Mouse (Mus musculus): ENCODE results near the gene Wdr76. TPM values are rescaled to one million over a fixed set of nuclear protein-coding genes. Genes with fewer than 3 reads are reported as not detected.
"Not testable (repeated sequence)": the region's sequence is repeated elsewhere in the genome, so short reads cannot be mapped to it uniquely, and the experiment has no call there.

The Wdr76 gene
- total and polyA plus RNA-seq, 2 experiments from 2014 or later, result 1.5 to 5.1 TPM

DNA sequence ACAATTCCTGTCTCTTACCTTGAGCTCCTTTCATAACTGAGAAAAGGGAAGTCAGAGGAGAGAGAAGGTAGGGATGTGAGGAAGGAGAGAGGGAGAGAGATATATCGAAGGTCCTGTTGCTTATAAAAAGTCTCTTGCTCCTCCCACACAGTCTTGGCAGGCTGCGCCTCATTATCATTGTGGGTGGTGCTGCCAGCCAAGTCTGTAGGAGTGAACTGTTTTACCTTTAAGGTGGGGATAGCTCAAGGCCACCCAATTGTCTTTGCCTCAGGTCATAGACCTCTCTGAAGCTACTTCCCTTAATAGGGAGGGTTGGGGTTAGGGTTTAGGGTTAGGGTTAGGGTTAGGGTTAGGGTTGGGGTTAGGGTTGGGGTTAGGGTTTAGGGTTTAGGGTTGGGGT is 15.5 kb downstream of the Wdr76 start:
- Histone ChIP-seq H3K4me3 (ENCODE audit: low read depth, low read length) (no peak overlapping the region), H3K27ac (ENCODE audit: low read depth, low read length) (no peak overlapping the region), H3K4me2 (ENCODE audit: low read depth) (no peak overlapping the region), H3K9ac (no peak overlapping the region), H3K27me3 (ENCODE audit: insufficient read depth, low read length) (no peaks in the 10 kb centered on the region), H3K4me1 (ENCODE audit: insufficient read depth) (no peaks in the 10 kb centered on the region), H3K9me3 (ENCODE audit: low read length) (no peaks in the 10 kb centered on the region), H3K36me3 (ENCODE audit: insufficient read depth) (peaks cover 6% of the 10 kb centered on the region; the same call in 1 of the 2 replicates)
- WGBS, result 93% methylated on average over 2 of the region's 2 CpGs
- no peak for TF ChIP-seq CTCF (IDR thresholded peaks at IDR 0.05; ENCODE audit: low read depth)
- DNase-seq (no peak), ATAC-seq (no peak)

DNA sequence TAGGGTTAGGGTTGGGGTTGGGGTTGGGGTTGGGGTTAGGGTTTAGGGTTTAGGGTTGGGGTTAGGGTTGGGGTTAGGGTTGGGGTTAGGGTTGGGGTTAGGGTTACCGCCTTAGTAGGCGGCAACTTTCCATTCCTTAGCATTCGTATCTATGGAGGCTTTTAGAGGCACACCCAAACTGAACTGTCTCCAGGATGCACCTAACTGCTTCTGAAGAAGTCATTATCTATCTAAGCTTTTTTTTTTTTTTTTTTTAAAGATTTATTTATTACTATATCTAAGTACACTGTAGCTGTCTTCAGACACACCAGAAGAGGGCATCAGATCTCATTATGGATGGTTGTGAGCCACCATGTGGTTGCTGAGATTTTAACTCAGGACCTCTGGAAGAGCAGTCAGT is 16.3 kb downstream of the Wdr76 start:
- not testable (repeated sequence) for H3K27me3 ChIP-seq (ENCODE audit: insufficient read depth, low read length); H3K27ac ChIP-seq (ENCODE audit: low read depth, low read length); H3K4me1 ChIP-seq (ENCODE audit: insufficient read depth); ATAC-seq; H3K9ac ChIP-seq; H3K9me3 ChIP-seq (ENCODE audit: low read length); H3K4me3 ChIP-seq (ENCODE audit: low read depth, low read length); H3K36me3 ChIP-seq (ENCODE audit: insufficient read depth); H3K4me2 ChIP-seq (ENCODE audit: low read depth); DNase-seq
- 94% methylated on average over 3 of the region's 3 CpGs for WGBS

DNA sequence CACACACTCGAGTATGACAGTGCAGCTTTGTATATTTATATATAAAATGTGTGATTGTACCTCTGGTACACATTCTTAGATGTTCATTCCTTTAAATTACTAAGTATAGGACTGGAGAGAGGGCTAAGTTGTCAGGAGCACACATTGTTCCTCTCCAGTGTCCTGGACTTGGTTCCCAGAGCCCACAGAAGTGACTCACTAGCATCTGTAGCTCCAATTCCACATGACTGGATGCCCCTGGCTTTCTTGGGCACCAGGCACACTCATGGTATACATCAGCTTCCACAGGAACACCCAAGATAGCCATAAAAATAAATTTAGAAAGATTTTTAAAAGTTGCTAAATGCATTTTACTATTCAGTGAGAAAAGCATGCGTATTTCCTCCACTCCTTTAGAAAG is 18.5 kb downstream of the Wdr76 start:
- H3K9ac ChIP-seq, result no peak overlapping the region
- DNase-seq (no peak), ATAC-seq (no peak)
- no peak overlapping the region for H3K4me3 ChIP-seq (ENCODE audit: low read depth, low read length)
- 96% methylated on average over 2 of the region's 2 CpGs for WGBS
- H3K9me3 ChIP-seq (ENCODE audit: low read length), result no peaks in the 10 kb centered on the region
- 0 out of 2 replicates have a peak, but pooled peaks cover 6% of the 10 kb centered on the region for H3K36me3 ChIP-seq (ENCODE audit: insufficient read depth)
- no peak overlapping the region for H3K27ac ChIP-seq (ENCODE audit: low read depth, low read length)
- no peaks in the 10 kb centered on the region for H3K4me1 ChIP-seq (ENCODE audit: insufficient read depth)
- no peaks in the 10 kb centered on the region for H3K27me3 ChIP-seq (ENCODE audit: insufficient read depth, low read length)
- TF ChIP-seq CTCF (IDR thresholded peaks at IDR 0.05; ENCODE audit: low read depth), result no peak
- no peak overlapping the region for H3K4me2 ChIP-seq (ENCODE audit: low read depth)

DNA sequence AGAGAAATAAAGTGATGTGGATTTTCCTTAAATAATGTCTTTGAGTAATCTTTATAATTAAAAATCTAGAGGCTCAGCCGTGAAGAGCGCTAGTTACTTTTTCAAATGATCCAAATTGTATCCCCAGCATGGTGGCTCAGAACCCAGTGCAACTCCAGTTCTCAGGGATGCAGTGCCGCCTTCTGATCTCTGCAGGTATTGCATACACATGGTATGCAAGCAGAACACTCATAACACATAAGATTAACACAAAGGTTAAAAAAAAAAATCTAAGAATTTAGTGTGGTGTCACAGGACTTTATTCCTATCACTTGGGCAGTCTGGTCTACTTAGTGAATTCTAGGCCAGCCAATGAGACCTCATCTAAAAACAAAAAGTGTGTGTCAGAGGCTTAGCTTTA is 38.3 kb downstream of the Wdr76 start:
- no peaks in the 10 kb centered on the region for H3K4me1 ChIP-seq (ENCODE audit: insufficient read depth)
- 0 out of 2 replicates have a peak, but pooled peaks have one; percentile 16 for TF ChIP-seq CTCF (IDR thresholded peaks at IDR 0.05; ENCODE audit: low read depth)
- no peak overlapping the region for H3K27ac ChIP-seq (ENCODE audit: low read depth, low read length)
- H3K9me3 ChIP-seq (ENCODE audit: low read length), result no peaks in the 10 kb centered on the region
- H3K9ac ChIP-seq, result no peak overlapping the region
- 86% methylated on average over 3 of the region's 3 CpGs for WGBS
- DNase-seq, result no peak
- no peak overlapping the region for H3K4me2 ChIP-seq (ENCODE audit: low read depth)
- H3K27me3 ChIP-seq (ENCODE audit: insufficient read depth, low read length), result no peaks in the 10 kb centered on the region
- peaks cover 30% of the 10 kb centered on the region for H3K36me3 ChIP-seq (ENCODE audit: insufficient read depth)
- H3K4me3 ChIP-seq (ENCODE audit: low read depth, low read length), result no peak overlapping the region
- ATAC-seq, result no peak

DNA sequence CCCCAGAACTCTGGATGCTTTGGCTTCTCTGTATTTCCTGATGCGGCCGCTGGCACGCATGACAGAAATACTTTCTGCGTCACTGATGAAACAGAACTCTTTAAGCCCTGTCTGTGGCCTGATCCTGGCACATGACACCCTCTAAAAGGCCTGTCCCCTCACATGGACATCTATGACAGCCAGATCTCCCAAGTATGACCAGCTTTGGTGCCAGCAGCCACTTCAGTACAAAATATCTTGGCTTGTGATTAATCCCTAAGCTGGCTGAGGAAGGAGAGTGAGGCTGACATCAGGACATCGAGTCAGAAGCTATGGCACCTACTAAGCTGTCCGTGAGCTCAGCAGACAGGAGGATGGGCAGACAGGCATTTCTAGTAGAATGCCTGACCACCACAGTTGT is 43.1 kb downstream of the Wdr76 start:
- no peaks in the 10 kb centered on the region for H3K4me1 ChIP-seq (ENCODE audit: insufficient read depth)
- ATAC-seq, result no peak
- H3K9me3 ChIP-seq (ENCODE audit: low read length), result no peaks in the 10 kb centered on the region
- no peak overlapping the region for H3K4me2 ChIP-seq (ENCODE audit: low read depth)
- no peak for DNase-seq
- 89% methylated on average over 6 of the region's 6 CpGs for WGBS
- no peak for TF ChIP-seq CTCF (IDR thresholded peaks at IDR 0.05; ENCODE audit: low read depth)
- H3K9ac ChIP-seq, result no peak overlapping the region
- H3K27ac ChIP-seq (ENCODE audit: low read depth, low read length), result no peak overlapping the region
- H3K4me3 ChIP-seq (ENCODE audit: low read depth, low read length), result no peak overlapping the region
- no peaks in the 10 kb centered on the region for H3K27me3 ChIP-seq (ENCODE audit: insufficient read depth, low read length)
- H3K36me3 ChIP-seq (ENCODE audit: insufficient read depth), result peaks cover 63% of the 10 kb centered on the region

DNA sequence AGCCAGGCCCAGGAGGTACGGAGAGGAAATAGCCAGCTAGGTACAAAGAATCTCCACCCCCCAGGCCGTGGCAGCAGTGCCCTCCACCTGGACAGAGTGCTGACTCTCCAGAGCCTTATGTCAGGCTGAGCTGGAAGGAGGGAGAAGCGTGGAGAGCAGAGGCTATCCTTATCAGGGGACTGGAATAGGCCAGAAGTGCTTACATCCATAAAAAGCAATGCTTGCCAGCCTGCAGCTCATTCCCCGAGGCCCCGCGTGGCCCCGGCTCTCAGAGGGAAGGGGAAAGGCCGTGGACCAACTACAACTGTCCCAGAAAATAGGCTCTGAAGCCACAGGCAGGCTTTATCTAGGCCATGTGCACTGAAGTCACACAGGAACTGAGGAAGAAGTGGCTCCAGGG is 44.7 kb downstream of the Wdr76 start:
- WGBS, result 90% methylated on average over 8 of the region's 8 CpGs
- no peak for ATAC-seq

DNA sequence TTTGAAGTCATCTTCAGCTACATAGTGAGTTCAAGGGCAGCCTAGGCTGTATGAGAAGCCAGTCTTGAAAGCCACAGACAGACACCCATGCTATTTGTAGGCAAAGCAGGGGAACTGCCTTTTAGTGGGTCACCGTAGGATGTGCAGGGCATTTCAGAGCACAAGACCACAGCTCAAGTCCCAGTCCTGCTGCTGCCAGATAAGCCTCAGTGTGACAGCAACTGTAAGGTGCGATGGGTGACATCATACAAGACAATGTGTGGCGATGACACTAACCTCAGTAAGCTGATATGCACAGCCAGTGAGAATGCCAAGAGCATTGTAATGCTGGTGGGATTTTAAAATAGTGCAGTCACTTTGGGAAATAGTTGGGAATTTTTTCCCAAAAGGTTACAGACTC is 56.6 kb downstream of the Wdr76 start:
- Histone ChIP-seq H3K9me3 (ENCODE audit: low read length) (no peaks in the 10 kb centered on the region), H3K4me3 (ENCODE audit: low read depth, low read length) (no peak overlapping the region), H3K4me2 (ENCODE audit: low read depth) (no peak overlapping the region), H3K36me3 (ENCODE audit: insufficient read depth) (peaks cover 34% of the 10 kb centered on the region), H3K27me3 (ENCODE audit: insufficient read depth, low read length) (no peaks in the 10 kb centered on the region), H3K27ac (ENCODE audit: low read depth, low read length) (no peak overlapping the region), H3K4me1 (ENCODE audit: insufficient read depth) (no peaks in the 10 kb centered on the region), H3K9ac (no peak overlapping the region)
- ATAC-seq, result no peak
- WGBS, result 96% methylated on average over 3 of the region's 3 CpGs
- TF ChIP-seq CTCF (IDR thresholded peaks at IDR 0.05; ENCODE audit: low read depth), result no peak
- DNase-seq, result no peak

More for the DNA sequence above, 44.7 kb downstream of the Wdr76 start:
- H3K27me3 ChIP-seq (ENCODE audit: insufficient read depth, low read length), result no peaks in the 10 kb centered on the region
- no peak for DNase-seq
- H3K36me3 ChIP-seq (ENCODE audit: insufficient read depth), result peaks cover 58% of the 10 kb centered on the region
- H3K9ac ChIP-seq, result no peak overlapping the region
- no peaks in the 10 kb centered on the region for H3K4me1 ChIP-seq (ENCODE audit: insufficient read depth)
- TF ChIP-seq CTCF (IDR thresholded peaks at IDR 0.05; ENCODE audit: low read depth), result no peak
- H3K4me2 ChIP-seq (ENCODE audit: low read depth), result no peak overlapping the region
- no peak overlapping the region for H3K27ac ChIP-seq (ENCODE audit: low read depth, low read length)
- no peak overlapping the region for H3K4me3 ChIP-seq (ENCODE audit: low read depth, low read length)
- H3K9me3 ChIP-seq (ENCODE audit: low read length), result no peaks in the 10 kb centered on the region

DNA sequence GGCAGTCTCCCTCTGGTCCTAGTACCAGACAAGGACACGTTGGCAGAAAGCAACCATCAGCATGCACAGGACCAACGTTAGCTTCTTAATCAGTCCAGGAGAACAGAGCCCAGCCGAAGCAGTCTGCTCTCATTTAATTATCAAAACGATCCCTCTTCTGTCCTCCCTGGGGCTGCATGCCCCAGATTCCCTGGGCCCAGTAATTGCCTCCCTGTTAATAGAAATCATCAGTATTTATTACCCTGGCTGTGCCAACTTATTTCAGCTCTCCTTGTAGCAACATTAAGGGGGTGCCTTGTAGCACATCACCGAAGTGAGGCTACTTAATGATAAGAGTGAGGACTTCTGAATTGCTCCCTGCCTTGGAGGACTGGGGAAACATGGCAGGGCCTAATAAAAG is 59.4 kb downstream of the Wdr76 start:
- Histone ChIP-seq H3K4me1 (ENCODE audit: insufficient read depth) (no peaks in the 10 kb centered on the region), H3K27me3 (ENCODE audit: insufficient read depth, low read length) (no peaks in the 10 kb centered on the region), H3K9ac (no peak overlapping the region), H3K4me2 (ENCODE audit: low read depth) (no peak overlapping the region), H3K36me3 (ENCODE audit: insufficient read depth) (peaks cover 36% of the 10 kb centered on the region), H3K27ac (ENCODE audit: low read depth, low read length) (no peak overlapping the region), H3K9me3 (ENCODE audit: low read length) (no peaks in the 10 kb centered on the region), H3K4me3 (ENCODE audit: low read depth, low read length) (no peak overlapping the region)
- no peak for TF ChIP-seq CTCF (IDR thresholded peaks at IDR 0.05; ENCODE audit: low read depth)
- 45% methylated on average over 5 of the region's 5 CpGs for WGBS
- ATAC-seq (no peak), DNase-seq (no peak)

All from forebrain, postnatal 0 days (tissue).